Mouse (Mus musculus): ENCODE data around the gene Mfsd14b.

Mfsd14b gene

GRCm38 (mm10) chr13:65112459-65113110 lies at the start of gene Mfsd14b:
TSS of gene Mfsd14b (minus strand) at chr13:65112975.
- DNase-seq, result peak; percentile 95

- no peak for DNase-seq
Observed at GRCm38 (mm10) chr13:65149940-65150339, 37.2 kb upstream of the Mfsd14b start, which contains the start of gene Olfr466. TSS of gene Olfr466 (plus strand) at chr13:65150240.

GRCm38 (mm10) chr13:65137789-65138188 lies 25.0 kb upstream of the Mfsd14b start, which contains the start of gene Olfr465-ps1:
TSS of gene Olfr465-ps1 (plus strand) at chr13:65138089.
- no peak for DNase-seq

GRCm38 (mm10) chr13:65127063-65127847 lies 14.5 kb upstream of the Mfsd14b start:
- no peak for DNase-seq

GRCm38 (mm10) chr13:65122111-65122510 lies 9.3 kb upstream of the Mfsd14b start:
- DNase-seq, result no peak

GRCm38 (mm10) chr13:65120984-65121383 lies 8.2 kb upstream of the Mfsd14b start:
- DNase-seq, result no peak

GRCm38 (mm10) chr13:65113239-65113638 lies 464 bp upstream of the Mfsd14b start:
- DNase-seq, result peak; percentile 4

GRCm38 (mm10) chr13:65111961-65112360 lies 814 bp downstream of the Mfsd14b start:
- DNase-seq, result peak; percentile 20

- no peak for DNase-seq
Observed at GRCm38 (mm10) chr13:65101232-65101631, 11.5 kb downstream of the Mfsd14b start.

- DNase-seq, result no peak
Observed at GRCm38 (mm10) chr13:65100678-65101077, 12.1 kb downstream of the Mfsd14b start.

GRCm38 (mm10) chr13:65097018-65097417 lies 15.8 kb downstream of the Mfsd14b start:
- no peak for DNase-seq

GRCm38 (mm10) chr13:65095923-65096322 lies 16.9 kb downstream of the Mfsd14b start:
- no peak for DNase-seq

- no peak for DNase-seq
Observed at GRCm38 (mm10) chr13:65069969-65070368, 42.8 kb downstream of the Mfsd14b start.

- DNase-seq, result no peak
Observed at GRCm38 (mm10) chr13:65052660-65053059, 60.1 kb downstream of the Mfsd14b start, which contains the start of gene Prss47. TSS of gene Prss47 (minus strand) at chr13:65052760.

GRCm38 (mm10) chr13:65035057-65035456 lies 77.7 kb downstream of the Mfsd14b start:
- peak; percentile 1 for DNase-seq

- no peak for DNase-seq
Observed at GRCm38 (mm10) chr13:65032758-65033157, 80.0 kb downstream of the Mfsd14b start, which contains the start of gene Spata31d1c. TSS of gene Spata31d1c (plus strand) at chr13:65033058.

Measured in embryo, embryonic 11 days (tissue).